Mouse (Mus musculus) ES-Bruce4 (cell line): ENCODE measurements around the gene Rapgef4. TPM values are rescaled to one million over a fixed set of nuclear protein-coding genes. Genes with fewer than 3 reads are reported as not detected.

Source experiments
- H3K27ac ChIP-seq: 2 replicates; pipeline ENCODE4 v1.5.1; 2012; ENCODE audit warnings: low read length, inconsistent platforms; ENCODE audit not compliant: insufficient read depth
- H3K27me3 ChIP-seq: 2 replicates; pipeline ENCODE4 v1.6.1; 2012; ENCODE audit warnings: mild to moderate bottlenecking, low read length, inconsistent platforms; ENCODE audit not compliant: control insufficient read depth, poor library complexity, insufficient read depth, severe bottlenecking
- H3K36me3 ChIP-seq: 2 replicates; pipeline ENCODE4 v1.6.1; 2012; ENCODE audit warnings: inconsistent platforms, mild to moderate bottlenecking, low read length, moderate library complexity; ENCODE audit not compliant: control insufficient read depth, poor library complexity, insufficient read depth, severe bottlenecking
- H3K4me1 ChIP-seq: one replicate; pipeline ENCODE4 v1.8.1; 2011; ENCODE audit warnings: low read length; ENCODE audit not compliant: control insufficient read depth, insufficient read depth
- H3K4me3 ChIP-seq: 2 replicates; pipeline ENCODE4 v1.5.1; 2011; ENCODE audit warnings: low read depth, mild to moderate bottlenecking, low read length
- H3K9ac ChIP-seq: 2 replicates; pipeline ENCODE4 v1.6.1; 2012; ENCODE audit warnings: low read depth, mild to moderate bottlenecking, inconsistent platforms; ENCODE audit not compliant: poor library complexity, severe bottlenecking
- H3K9me3 ChIP-seq: replicated peaks from 2 replicates; pipeline ENCODE4 v1.6.1; 2012; ENCODE audit warnings: mild to moderate bottlenecking, low read length, inconsistent platforms; ENCODE audit not compliant: control insufficient read depth, poor library complexity, insufficient read depth, severe bottlenecking
- CTCF ChIP-seq: IDR thresholded peaks from one replicate; pipeline ENCODE4 v1.8.1; 2011; ENCODE audit warnings: low read depth, low read length
- EP300 ChIP-seq: IDR thresholded peaks from 2 replicates; pipeline ENCODE4 v1.6.1; 2011; ENCODE audit warnings: low read depth, low read length; ENCODE audit not compliant: insufficient read depth
- POLR2A ChIP-seq: IDR thresholded peaks from one replicate; pipeline ENCODE4 v1.8.1; 2011; ENCODE audit warnings: low read length; ENCODE audit not compliant: insufficient read depth
- polyA plus RNA-seq: library from polyadenylated mRNA; stranded (reverse); fragments of >200 nt; gene quantifications from 2 replicates; pipeline ENCODE4 v1.2.4, GENCODE M21; 2011; ENCODE audit warnings: low read depth; ENCODE audit not compliant: missing spikeins, insufficient read depth, insufficient read length

Gene Rapgef4
- polyA plus RNA-seq, 1 experiment, result not detected

DNA sequence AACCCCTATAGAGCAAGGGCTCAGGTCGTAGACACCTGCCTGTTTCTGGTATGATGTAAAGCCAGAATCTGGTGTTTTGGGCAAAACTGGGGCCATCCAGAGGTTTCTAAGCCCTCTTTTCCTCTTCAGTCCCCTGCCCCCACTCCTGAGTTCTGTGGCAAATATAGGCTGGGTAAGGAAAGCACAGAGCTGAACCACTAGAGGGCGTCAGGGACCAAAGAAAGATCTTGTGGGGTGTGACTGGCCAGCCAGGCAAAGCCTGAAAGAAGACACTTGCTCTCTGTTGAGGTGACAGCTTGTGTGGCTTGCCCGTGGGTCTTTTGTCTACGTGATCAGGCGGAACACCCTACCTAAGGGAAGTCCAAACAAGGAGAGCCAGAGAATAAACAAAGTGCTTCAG is 222.6 kb downstream of the Rapgef4 start:
- no peak overlapping the region for H3K27ac ChIP-seq
- no peak overlapping the region for H3K4me3 ChIP-seq
- H3K36me3 ChIP-seq, result no peaks in the 10 kb centered on the region
- no peaks in the 10 kb centered on the region for H3K4me1 ChIP-seq
- TF ChIP-seq EP300 (no peak), CTCF (peak; percentile 86)
- H3K27me3 ChIP-seq, result no peaks in the 10 kb centered on the region
- no peak overlapping the region for H3K9ac ChIP-seq
- no peaks in the 10 kb centered on the region for H3K9me3 ChIP-seq

DNA sequence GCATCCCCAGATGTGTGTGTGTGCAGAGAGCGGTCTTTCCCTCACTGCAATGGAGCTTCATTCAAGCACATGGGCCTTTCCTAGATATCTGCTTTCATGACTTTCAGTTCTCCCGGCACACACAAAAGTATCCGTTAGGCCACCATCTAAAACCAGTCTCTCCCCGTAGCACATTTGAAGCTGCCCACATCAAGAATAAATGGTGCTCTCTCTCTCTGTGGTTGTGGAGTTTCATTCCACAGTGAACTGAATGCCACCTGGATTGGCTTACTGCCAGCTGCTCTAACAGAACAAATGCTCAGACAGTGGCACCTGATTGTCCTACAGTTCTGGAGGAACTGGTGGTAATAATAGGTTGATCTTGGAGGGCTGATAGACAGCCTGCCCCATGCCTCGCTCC is 224.8 kb downstream of the Rapgef4 start:
- Histone ChIP-seq H3K4me3 (no peak overlapping the region), H3K9me3 (no peaks in the 10 kb centered on the region), H3K4me1 (no peaks in the 10 kb centered on the region), H3K36me3 (no peaks in the 10 kb centered on the region), H3K27ac (no peak overlapping the region), H3K9ac (no peak overlapping the region), H3K27me3 (no peaks in the 10 kb centered on the region)
- TF ChIP-seq POLR2A (no peak), CTCF (no peak), EP300 (no peak)

DNA sequence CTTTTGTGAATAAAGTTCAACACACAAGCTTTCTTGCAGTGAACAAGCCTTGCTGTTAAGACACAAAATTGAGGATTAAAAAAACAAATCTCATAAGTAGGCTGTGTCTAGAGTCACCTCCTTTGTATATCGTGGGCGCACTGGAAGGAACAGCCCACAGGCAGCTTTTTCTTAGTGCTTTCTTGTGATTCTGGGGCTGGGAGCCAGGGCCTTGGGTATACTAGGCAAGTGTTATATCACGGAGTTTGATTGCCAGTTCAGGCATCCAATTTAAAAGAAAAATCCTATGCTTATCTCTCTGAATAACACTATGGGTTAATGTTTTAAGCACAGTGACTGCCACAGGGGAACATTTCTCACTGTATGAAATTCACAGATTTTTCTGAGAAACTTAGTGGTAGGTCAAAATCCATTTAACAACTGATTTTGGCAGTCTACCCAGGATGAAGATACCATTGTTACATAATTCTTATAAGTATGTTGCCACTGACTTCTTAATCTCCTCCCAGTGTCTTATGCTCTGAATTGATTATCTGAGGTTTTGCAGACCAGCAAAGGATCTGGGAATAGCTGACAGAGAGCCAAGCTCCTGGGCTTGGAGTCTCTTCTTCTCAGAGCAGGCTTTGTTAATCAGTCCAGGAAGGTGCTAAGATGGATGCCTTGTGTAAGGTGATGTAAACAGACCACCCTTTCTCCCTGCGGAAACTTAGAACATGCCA is 225.6 kb downstream of the Rapgef4 start:
- no peak overlapping the region for H3K9ac ChIP-seq
- no peak overlapping the region for H3K4me3 ChIP-seq
- no peaks in the 10 kb centered on the region for H3K9me3 ChIP-seq
- H3K36me3 ChIP-seq, result no peaks in the 10 kb centered on the region
- no peak for TF ChIP-seq CTCF
- H3K27me3 ChIP-seq, result no peaks in the 10 kb centered on the region
- H3K4me1 ChIP-seq, result no peaks in the 10 kb centered on the region
- H3K27ac ChIP-seq, result no peak overlapping the region

GRCm38 (mm10) chr2:72217336-72217735 is 236.3 kb downstream of the Rapgef4 start:
- H3K4me3 ChIP-seq, result no peak overlapping the region
- H3K9me3 ChIP-seq, result no peaks in the 10 kb centered on the region
- no peak overlapping the region for H3K27ac ChIP-seq
- H3K4me1 ChIP-seq, result no peaks in the 10 kb centered on the region
- TF ChIP-seq CTCF (no peak), EP300 (no peak), POLR2A (no peak)
- no peaks in the 10 kb centered on the region for H3K36me3 ChIP-seq
- H3K9ac ChIP-seq, result no peak overlapping the region
- no peaks in the 10 kb centered on the region for H3K27me3 ChIP-seq

DNA sequence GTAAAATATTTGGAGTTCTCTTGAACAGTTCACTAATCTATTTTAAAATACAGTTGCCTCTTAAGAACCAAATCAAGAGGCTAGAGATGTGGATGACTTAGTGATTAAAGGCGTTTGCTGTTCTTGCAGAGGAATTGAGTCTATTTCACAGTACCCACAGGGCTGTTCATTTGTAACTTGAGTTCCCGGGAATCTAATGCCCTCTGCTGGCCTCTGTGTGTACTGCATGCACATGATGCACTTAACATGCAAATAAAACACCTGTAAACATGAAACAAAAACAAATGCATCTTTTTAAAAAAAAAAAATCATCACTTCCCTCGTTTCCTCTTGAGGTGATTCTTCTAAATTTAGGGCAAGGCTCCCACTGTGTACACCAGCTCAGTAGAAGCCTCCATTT is 238.9 kb downstream of the Rapgef4 start:
- no peak for TF ChIP-seq EP300
- peak; percentile 28 for TF ChIP-seq CTCF
- no peak for TF ChIP-seq POLR2A
- no peaks in the 10 kb centered on the region for H3K9me3 ChIP-seq
- no peaks in the 10 kb centered on the region for H3K36me3 ChIP-seq
- H3K9ac ChIP-seq, result no peak overlapping the region
- H3K27me3 ChIP-seq, result no peaks in the 10 kb centered on the region
- H3K4me3 ChIP-seq, result no peak overlapping the region
- no peaks in the 10 kb centered on the region for H3K4me1 ChIP-seq
- no peak overlapping the region for H3K27ac ChIP-seq

GRCm38 (mm10) chr2:72221283-72221682 is 240.2 kb downstream of the Rapgef4 start:
- H3K36me3 ChIP-seq, result no peaks in the 10 kb centered on the region
- H3K27ac ChIP-seq, result no peak overlapping the region
- no peak overlapping the region for H3K9ac ChIP-seq
- TF ChIP-seq EP300, result no peak
- no peak for TF ChIP-seq POLR2A
- no peak for TF ChIP-seq CTCF
- no peaks in the 10 kb centered on the region for H3K27me3 ChIP-seq
- H3K4me3 ChIP-seq, result no peak overlapping the region
- H3K4me1 ChIP-seq, result no peaks in the 10 kb centered on the region
- H3K9me3 ChIP-seq, result no peaks in the 10 kb centered on the region
